Mouse (Mus musculus) spleen, postnatal 10 days (tissue): ENCODE results near the gene Syn1.
A peak's percentile ranks its signal among the peaks of the same experiment; 100 is the strongest.

Experiments
- DNase-seq, 2 experiments: peaks; one replicate each; pipeline ENCODE4 v3.0.0; 2021 to 2022; ENCODE audit warnings: low spot score in 2 of 2

The Syn1 gene

DNA sequence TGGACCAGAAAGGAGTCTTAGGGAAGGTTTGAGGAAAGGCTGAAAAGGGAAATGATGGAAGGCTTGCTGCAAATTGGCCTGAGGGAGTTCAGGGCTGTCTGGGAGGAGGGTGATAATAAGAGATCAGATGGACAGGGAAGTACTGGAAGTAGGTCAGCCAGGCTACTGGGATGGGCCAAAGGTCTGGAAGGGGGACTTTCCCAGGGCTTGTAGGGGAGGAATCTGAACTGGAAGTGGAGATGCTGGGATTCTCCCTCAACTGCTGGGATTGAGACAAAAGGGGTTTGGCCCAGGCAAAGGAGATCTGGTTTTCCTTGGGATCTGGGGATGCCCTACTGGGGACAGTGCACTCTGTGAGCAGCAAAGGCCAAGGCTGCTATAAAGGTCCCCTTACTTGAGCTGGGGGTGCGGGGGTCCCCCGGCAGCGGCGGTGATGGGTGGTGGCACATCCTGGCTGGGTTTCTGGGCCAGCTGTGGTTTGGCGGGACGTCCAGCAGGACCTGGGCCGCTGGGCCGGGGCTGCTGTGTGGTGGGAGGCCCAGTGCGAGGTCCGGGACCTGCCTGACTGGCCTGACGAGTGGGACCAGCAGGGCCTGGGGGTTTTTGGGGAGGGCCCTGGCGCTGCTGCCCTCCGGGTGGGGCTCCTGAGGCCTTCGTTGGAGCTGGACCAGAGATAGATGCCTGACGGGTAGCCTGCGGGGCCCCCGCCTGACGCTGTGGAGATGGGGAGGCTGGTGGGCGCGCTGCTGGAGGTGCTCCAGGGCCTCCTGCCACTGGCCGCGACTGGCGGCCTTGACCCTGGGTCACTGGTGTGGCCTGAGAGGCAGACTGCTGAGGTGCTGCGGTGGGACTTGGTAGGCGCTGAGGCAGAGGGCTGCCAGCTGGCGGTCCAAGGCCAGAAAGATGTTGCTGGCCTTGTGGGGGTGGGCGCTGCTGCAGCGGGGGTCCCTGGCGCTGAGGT is 58.4 kb downstream of the Syn1 start:
- no peak for DNase-seq

DNA sequence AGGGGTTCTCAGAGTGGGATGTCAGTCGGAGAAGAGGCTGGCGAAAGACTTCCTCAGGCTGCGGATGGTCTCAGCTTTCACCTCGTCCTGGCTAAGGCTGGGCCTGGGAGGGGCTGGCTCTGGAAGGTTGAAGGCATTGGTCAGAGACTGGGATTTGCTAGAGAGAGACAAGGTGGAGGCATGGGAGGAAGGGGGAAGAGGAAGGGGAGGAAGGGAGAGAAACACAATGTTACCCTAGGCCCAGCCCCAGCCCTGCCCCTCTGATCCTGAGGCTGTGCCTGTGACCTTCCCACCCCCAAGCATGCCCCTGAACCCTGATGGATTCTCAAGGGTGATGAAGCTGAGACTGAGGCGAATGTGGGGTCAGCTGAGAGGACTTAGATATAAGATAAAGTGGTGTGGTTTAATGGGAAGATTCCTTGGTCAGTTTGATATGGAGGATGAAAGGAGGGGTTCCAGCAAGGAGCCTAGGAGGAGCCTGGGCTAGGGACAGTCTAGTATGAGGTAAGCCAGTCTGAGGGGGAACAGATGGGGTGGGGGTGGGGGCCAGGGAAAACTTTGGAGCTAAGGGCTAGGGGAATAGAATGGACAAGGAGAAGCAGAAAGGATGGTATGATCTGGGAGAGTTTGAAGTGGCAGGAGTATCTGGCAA is 59.2 kb downstream of the Syn1 start:
- no peak for DNase-seq

DNA sequence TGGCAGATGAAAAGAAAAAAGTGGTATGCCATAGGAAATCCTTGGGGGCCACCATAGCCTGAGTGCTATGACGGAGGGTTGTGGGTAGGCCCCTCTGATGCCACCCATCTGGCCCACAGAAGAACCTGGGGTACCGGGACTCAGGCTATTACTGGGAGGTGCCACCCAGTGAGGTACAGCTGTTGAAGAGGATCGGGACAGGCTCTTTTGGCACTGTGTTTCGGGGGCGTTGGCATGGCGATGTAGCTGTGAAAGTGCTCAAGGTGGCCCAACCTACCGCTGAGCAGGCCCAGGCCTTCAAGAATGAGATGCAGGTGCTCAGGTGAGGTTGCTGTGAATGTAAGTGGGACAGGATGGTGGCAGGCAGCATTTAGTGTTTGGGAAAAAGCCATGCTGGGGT is 67.0 kb downstream of the Syn1 start:
- no peak for DNase-seq

DNA sequence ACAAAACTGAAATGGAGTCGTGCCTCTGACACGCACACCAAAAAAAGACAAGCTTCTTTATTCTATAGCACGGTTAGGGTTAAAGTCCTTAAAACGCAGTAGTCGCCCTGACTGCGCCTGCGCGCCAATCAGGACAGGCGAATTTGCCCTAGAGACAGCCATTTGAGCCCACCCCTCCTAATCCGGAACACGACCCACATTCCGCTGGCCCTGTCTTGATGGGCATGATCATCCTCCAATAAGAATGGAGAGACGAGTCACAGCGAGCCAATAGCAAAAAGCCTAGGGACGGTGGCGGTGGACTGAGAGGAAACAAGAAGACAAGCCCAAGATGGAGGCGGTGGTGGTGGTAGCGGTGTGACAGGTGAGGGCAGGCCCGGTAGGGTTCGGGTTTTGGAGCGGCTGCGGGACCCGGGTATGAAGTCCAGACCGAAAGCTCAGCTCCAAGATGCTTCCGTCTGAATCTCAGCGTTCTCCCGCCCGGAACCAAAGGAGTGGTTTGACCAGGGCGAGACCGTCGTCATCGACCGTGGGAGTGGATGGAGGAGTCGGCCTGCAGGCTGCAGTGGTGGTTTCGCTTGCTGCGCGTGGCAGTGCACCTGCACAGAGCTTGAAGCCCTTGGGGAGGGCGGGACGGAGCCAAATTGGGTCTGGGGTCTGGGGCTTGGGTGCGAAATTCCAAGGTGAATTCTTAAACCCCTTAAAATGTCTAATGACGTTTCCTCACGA is 72.4 kb downstream of the Syn1 start:
- DNase-seq = peak; percentile 64 to 85

DNA sequence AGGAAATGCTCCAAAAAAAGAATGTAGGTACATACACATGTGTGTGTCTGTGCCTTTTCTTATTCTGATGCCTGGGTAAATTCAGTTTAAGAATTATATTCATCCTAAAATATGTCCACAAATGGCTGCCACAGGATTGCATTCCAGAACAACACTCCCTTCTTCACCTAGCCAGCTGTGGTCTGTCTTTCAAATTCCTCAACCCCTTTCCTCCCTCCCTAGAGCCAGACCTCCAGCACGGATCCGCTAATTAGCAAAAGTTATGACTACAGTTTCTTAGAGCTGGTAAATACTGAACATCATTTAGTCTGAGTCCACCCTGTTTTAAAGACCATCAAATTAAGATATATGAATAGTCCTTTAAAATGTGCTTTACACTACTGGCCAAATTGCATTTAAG is 73.0 kb downstream of the Syn1 start:
- no peak for DNase-seq

DNA sequence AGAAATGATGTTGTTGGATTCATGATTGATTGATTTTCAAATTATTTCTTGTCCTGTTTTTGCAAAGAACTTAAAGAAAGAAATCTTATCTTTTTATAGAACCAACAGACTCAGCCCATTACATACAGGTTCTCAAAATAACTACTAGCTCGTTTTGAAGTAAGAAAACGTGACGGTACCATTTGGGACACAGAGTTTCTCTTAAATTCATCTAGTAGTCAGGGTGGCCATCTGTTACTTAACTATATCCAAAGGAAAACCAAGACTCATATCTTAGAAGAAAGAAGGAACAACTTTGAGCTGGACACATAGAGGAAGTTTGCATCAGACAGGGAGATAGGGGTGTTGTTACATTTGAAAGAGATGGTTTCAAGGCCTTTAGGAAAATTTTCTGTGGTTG is 73.6 kb downstream of the Syn1 start:
- no peak for DNase-seq

DNA sequence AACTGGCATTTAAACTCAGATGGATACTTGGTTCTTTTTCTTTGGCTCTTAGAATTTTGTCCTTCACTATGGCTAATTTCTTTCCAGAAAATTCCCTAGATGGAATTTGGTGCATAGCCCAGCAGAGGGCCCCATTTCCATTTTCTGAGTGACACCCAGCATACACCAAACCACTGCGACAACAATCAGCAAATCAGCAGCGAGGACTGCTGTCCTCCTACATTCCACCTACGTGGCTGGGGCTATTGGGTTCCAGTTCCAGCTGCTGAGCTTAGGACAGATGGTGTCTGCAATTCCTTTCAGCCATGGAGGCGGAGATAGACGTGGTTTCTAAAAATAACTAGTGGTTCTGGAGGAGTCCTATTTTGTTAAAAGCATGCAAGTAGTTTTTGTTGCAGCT is 91.9 kb downstream of the Syn1 start:
- DNase-seq = peak in 1 of 2 experiments; percentile 18

DNA sequence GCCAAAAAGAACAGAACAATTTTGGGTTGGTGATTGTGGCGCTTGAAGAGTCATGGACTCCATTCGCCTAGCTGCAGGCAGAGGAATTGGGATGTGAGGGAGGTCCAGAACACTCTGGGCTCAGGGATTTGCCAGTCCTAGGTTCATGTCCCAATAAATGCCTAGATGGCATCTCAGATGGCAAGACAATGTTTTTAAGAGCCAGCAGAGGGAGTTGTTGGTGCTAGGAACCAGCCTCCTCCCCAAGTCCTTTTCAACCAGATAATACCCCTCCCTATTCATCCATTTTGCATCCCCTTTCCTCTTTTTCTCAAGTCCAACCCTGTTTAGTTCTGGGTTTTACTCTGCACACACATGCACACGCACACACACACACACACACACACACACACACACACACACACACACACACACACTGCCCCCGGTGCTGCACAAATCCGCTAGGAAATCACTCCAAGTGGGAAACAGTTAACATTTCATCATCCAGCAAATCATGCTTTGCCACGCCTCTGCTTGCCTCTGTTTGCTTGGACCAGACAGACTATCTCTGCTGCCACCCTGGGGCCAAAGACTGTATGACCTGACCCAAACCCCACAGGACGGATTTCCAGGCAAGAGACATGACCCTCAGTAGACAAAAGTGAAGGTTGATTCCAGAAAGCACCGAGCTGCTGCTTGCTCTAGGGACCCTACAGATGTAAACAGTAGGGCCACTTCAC is 100.9 kb downstream of the Syn1 start:
- peak in 1 of 2 experiments; percentile 59 for DNase-seq

DNA sequence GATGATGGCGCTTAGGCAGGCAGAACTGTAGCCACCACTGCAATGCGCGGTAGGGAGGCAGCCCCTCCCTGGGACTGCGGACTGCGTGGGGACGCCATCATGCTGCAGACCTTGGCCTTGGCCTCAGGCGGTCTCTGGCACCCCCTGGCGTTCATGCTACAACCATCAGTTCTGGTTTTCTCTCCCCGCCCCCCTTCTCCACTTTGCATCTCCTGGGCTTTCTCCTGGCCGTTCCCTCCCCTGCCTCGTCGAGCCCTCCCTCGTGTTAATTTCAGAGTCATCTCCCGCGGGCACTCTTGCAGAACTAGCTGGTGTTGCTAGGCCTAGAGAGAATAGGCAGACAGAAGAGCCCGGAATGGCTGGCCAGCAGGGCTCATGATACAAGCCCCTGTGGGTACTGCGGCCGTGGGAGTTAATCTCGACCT is 101.6 kb downstream of the Syn1 start:
- peak; percentile 46 to 87 for DNase-seq

DNA sequence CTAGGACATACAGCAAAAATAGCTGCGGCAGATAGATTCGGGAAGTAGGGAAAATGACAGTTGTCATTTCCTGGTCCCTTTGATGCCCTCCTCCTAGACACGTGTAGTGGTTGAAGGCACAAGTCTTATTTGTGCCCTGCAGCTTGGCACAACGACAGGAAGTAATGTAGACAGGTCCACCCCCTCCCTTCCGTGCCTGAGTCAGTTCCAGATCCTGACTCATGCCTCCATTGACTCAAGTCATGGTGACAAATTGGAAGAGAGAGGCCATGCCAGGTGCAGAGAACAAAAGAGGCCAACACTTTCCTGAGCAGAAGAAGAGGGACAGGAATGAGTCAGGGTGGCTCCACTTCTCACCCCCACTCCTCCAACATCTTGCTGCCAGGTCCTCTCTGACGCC is 103.8 kb downstream of the Syn1 start:
- DNase-seq = no peak
